Mouse (Mus musculus) MEL (cell line): Measurements from ENCODE around the gene Tgif1. TPM values are rescaled to one million over a fixed set of nuclear protein-coding genes. Genes with fewer than 3 reads are reported as not detected.

Experiments
- DNase-seq: peaks from one replicate; pipeline ENCODE4 v3.0.0; 2011; ENCODE audit warnings: low read depth, low spot score
- H3K27ac ChIP-seq: 2 replicates; pipeline ENCODE4 v1.5.1; 2012; ENCODE audit warnings: low read depth, mild to moderate bottlenecking, control low read depth, low read length, moderate library complexity; ENCODE audit not compliant: control insufficient read depth
- H3K27me3 ChIP-seq, 2 experiments: fragments of 150-350 bp in 1 of 2; sonication (generic) in 1 of 2; 2 replicates each; pipeline ENCODE4 v1.6.1; 2012; ENCODE audit warnings: low read length in 2 of 2, mild to moderate bottlenecking in 2 of 2, improper control_type of control experiment in 1 of 2, moderate library complexity in 1 of 2; ENCODE audit not compliant: insufficient read depth in 2 of 2, control insufficient read depth in 1 of 2
- H3K36me3 ChIP-seq, 2 experiments: 2 replicates each; pipeline ENCODE4 v1.6.1; 2012 to 2014; ENCODE audit warnings: low read length in 2 of 2, improper control_type of control experiment in 1 of 2, inconsistent platforms in 1 of 2, mild to moderate bottlenecking in 1 of 2; ENCODE audit not compliant: insufficient read depth in 2 of 2, control insufficient read depth in 1 of 2
- H3K4me1 ChIP-seq, 2 experiments: fragments of 150-350 bp in 1 of 2; sonication (generic) in 1 of 2; 2 replicates each; pipeline ENCODE4 v1.6.1; 2012; ENCODE audit warnings: low read length in 2 of 2, improper control_type of control experiment in 1 of 2, mild to moderate bottlenecking in 1 of 2; ENCODE audit not compliant: insufficient read depth in 2 of 2, control insufficient read depth in 1 of 2
- H3K4me3 ChIP-seq, 2 experiments: fragments of 150-350 bp in 1 of 2; sonication (generic) in 1 of 2; 2 replicates each; pipeline ENCODE4 v1.5.1; 2012; ENCODE audit warnings: low read depth in 2 of 2, low read length in 2 of 2, mild to moderate bottlenecking in 2 of 2, moderate library complexity in 2 of 2, control low read depth in 1 of 2, improper control_type of control experiment in 1 of 2; ENCODE audit not compliant: control insufficient read depth in 1 of 2, insufficient read depth in 1 of 2
- H3K79me2 ChIP-seq: 2 replicates; pipeline ENCODE4 v1.6.1; 2012; ENCODE audit warnings: mild to moderate bottlenecking, low read length, moderate library complexity; ENCODE audit not compliant: control insufficient read depth, poor library complexity, insufficient read depth
- H3K9ac ChIP-seq: 2 replicates; pipeline ENCODE4 v1.6.1; 2012; ENCODE audit warnings: low read depth, mild to moderate bottlenecking, control low read depth, low read length, moderate library complexity; ENCODE audit not compliant: control insufficient read depth, poor library complexity, severe bottlenecking
- H3K9me3 ChIP-seq: fragments of 150-350 bp; sonication (generic); replicated peaks from 2 replicates; pipeline ENCODE4 v1.6.1; 2012; ENCODE audit warnings: mild to moderate bottlenecking, low read length, improper control_type of control experiment, moderate library complexity; ENCODE audit not compliant: insufficient read depth
- BHLHE40 ChIP-seq: IDR thresholded peaks from 2 replicates; pipeline ENCODE4 v1.6.1; 2012; ENCODE audit warnings: low read depth, mild to moderate bottlenecking, inconsistent platforms, low read length, improper control_type of control experiment, borderline replicate concordance
- CHD1 ChIP-seq: IDR thresholded peaks from 2 replicates; pipeline ENCODE4 v1.6.1; 2012; ENCODE audit warnings: low read depth, mild to moderate bottlenecking, inconsistent platforms, low read length, improper control_type of control experiment
- CHD2 ChIP-seq: IDR thresholded peaks from 2 replicates; pipeline ENCODE4 v1.6.1; 2011; ENCODE audit warnings: low read length, improper control_type of control experiment
- CTCF ChIP-seq, 3 experiments: IDR thresholded peaks in 2 of 3; conservative IDR thresholded peaks in 1 of 3; 2 replicates each; pipeline ENCODE4 v1.5.1; 2011 to 2012; ENCODE audit warnings: low read length in 3 of 3, low read depth in 2 of 3, mild to moderate bottlenecking in 2 of 3, improper control_type of control experiment in 1 of 3, inconsistent platforms in 1 of 3, mixed read lengths in 1 of 3, moderate library complexity in 1 of 3; ENCODE audit not compliant: control insufficient read depth in 1 of 3, insufficient read depth in 1 of 3, poor library complexity in 1 of 3, severe bottlenecking in 1 of 3
- E2F4 ChIP-seq: IDR thresholded peaks from 2 replicates; pipeline ENCODE4 v1.6.1; 2011; ENCODE audit warnings: low read depth, low read length, improper control_type of control experiment, borderline replicate concordance
- ELF1 ChIP-seq: IDR thresholded peaks from 2 replicates; pipeline ENCODE4 v1.6.1; 2014; ENCODE audit warnings: low read depth, mild to moderate bottlenecking, inconsistent platforms, low read length, improper control_type of control experiment, moderate library complexity
- EP300 ChIP-seq, 2 experiments: IDR thresholded peaks; 2 replicates each; pipeline ENCODE4 v1.6.1; 2011; ENCODE audit warnings: improper control_type of control experiment in 2 of 2, low read length in 2 of 2, low read depth in 1 of 2, mild to moderate bottlenecking in 1 of 2
- ETS1 ChIP-seq: IDR thresholded peaks from 2 replicates; pipeline ENCODE4 v1.6.1; 2012; ENCODE audit warnings: low read depth, mild to moderate bottlenecking, inconsistent platforms, low read length, improper control_type of control experiment, moderate library complexity
- GABPA ChIP-seq: IDR thresholded peaks from 2 replicates; pipeline ENCODE4 v1.6.1; 2012; ENCODE audit warnings: low read depth, mild to moderate bottlenecking, inconsistent platforms, low read length, improper control_type of control experiment, moderate library complexity
- GATA1 ChIP-seq: IDR thresholded peaks from 2 replicates; pipeline ENCODE4 v1.6.1; 2011; ENCODE audit warnings: low read depth, low read length, improper control_type of control experiment
- HCFC1 ChIP-seq: IDR thresholded peaks from 2 replicates; pipeline ENCODE4 v1.6.1; 2012; ENCODE audit warnings: low read depth, mild to moderate bottlenecking, inconsistent platforms, low read length, improper control_type of control experiment, moderate library complexity
- KAT2A ChIP-seq: conservative IDR thresholded peaks from 2 replicates; pipeline ENCODE4 v1.6.1; 2012; ENCODE audit warnings: low read depth, low read length, improper control_type of control experiment, inconsistent platforms
- MAX ChIP-seq: IDR thresholded peaks from 2 replicates; pipeline ENCODE4 v1.6.1; 2011; ENCODE audit warnings: low read length, improper control_type of control experiment
- MAZ ChIP-seq: IDR thresholded peaks from 2 replicates; pipeline ENCODE4 v1.6.1; 2012; ENCODE audit warnings: low read depth, mild to moderate bottlenecking, inconsistent platforms, low read length, improper control_type of control experiment
- MXI1 ChIP-seq: IDR thresholded peaks from 2 replicates; pipeline ENCODE4 v1.6.1; 2011; ENCODE audit warnings: mild to moderate bottlenecking, low read depth, low read length, improper control_type of control experiment
- MYB ChIP-seq: IDR thresholded peaks from 2 replicates; pipeline ENCODE4 v1.6.1; 2011; ENCODE audit warnings: mild to moderate bottlenecking, low read depth, low read length, improper control_type of control experiment
- MYC ChIP-seq: IDR thresholded peaks from 2 replicates; pipeline ENCODE4 v1.6.1; 2011; ENCODE audit warnings: low read depth, mild to moderate bottlenecking, low read length, improper control_type of control experiment, moderate library complexity
- NELFE ChIP-seq: IDR thresholded peaks from 2 replicates; pipeline ENCODE4 v1.6.1; 2011; ENCODE audit warnings: low read depth, low read length, improper control_type of control experiment
- NRF1 ChIP-seq: IDR thresholded peaks from 2 replicates; pipeline ENCODE4 v1.6.1; 2014; ENCODE audit warnings: low read depth, mild to moderate bottlenecking, inconsistent platforms, low read length, improper control_type of control experiment, moderate library complexity; ENCODE audit not compliant: poor library complexity, insufficient read depth, severe bottlenecking
- POLR2A ChIP-seq, 2 experiments: IDR thresholded peaks; 2 replicates each; pipeline ENCODE4 v1.6.1; 2011 to 2012; ENCODE audit warnings: low read length in 2 of 2, mild to moderate bottlenecking in 2 of 2, control low read depth in 1 of 2, improper control_type of control experiment in 1 of 2, low read depth in 1 of 2, moderate library complexity in 1 of 2; ENCODE audit not compliant: control insufficient read depth in 1 of 2, insufficient read depth in 1 of 2, poor library complexity in 1 of 2
- POLR2AphosphoS2 ChIP-seq: IDR thresholded peaks from 2 replicates; pipeline ENCODE4 v1.6.1; 2011; ENCODE audit warnings: low read length, improper control_type of control experiment
- POLR2AphosphoS5 ChIP-seq: IDR thresholded peaks from 2 replicates; pipeline ENCODE4 v1.6.1; 2012; ENCODE audit warnings: low read depth, borderline replicate concordance, mild to moderate bottlenecking, inconsistent platforms, low read length, moderate library complexity, mixed read lengths
- RCOR1 ChIP-seq: IDR thresholded peaks from 2 replicates; pipeline ENCODE4 v1.6.1; 2012; ENCODE audit warnings: low read depth, mild to moderate bottlenecking, inconsistent platforms, low read length, improper control_type of control experiment
- SIN3A ChIP-seq: IDR thresholded peaks from 2 replicates; pipeline ENCODE4 v1.6.1; 2012; ENCODE audit warnings: low read length, improper control_type of control experiment, inconsistent platforms
- TAL1 ChIP-seq: IDR thresholded peaks from 2 replicates; pipeline ENCODE4 v1.6.1; 2012; ENCODE audit warnings: mild to moderate bottlenecking, inconsistent platforms, low read length, moderate library complexity, mixed read lengths
- TBP ChIP-seq: IDR thresholded peaks from 2 replicates; pipeline ENCODE4 v1.8.0; 2011; ENCODE audit warnings: low read depth, low read length, improper control_type of control experiment
- TCF12 ChIP-seq: IDR thresholded peaks from 2 replicates; pipeline ENCODE4 v1.6.1; 2014; ENCODE audit warnings: low read depth, mild to moderate bottlenecking, inconsistent platforms, low read length, improper control_type of control experiment, moderate library complexity
- USF1 ChIP-seq: IDR thresholded peaks from 2 replicates; pipeline ENCODE4 v1.6.1; 2014; ENCODE audit warnings: low read depth, mild to moderate bottlenecking, inconsistent platforms, low read length, improper control_type of control experiment, moderate library complexity
- ZKSCAN1 ChIP-seq: IDR thresholded peaks from 2 replicates; pipeline ENCODE4 v1.6.1; 2012; ENCODE audit warnings: low read depth, mild to moderate bottlenecking, inconsistent platforms, low read length, improper control_type of control experiment, moderate library complexity
- ZNF384 ChIP-seq: IDR thresholded peaks from 2 replicates; pipeline ENCODE4 v1.6.1; 2012; ENCODE audit warnings: low read depth, mild to moderate bottlenecking, inconsistent platforms, low read length, improper control_type of control experiment
- polyA plus RNA-seq, 2 experiments: library from polyadenylated mRNA; stranded (reverse) in 1 of 2; unstranded in 1 of 2; fragments of >175 nt in 1 of 2; fragments of >200 nt in 1 of 2; gene quantifications; 2 replicates each; pipeline versions ENCODE4 v1.2.1 to v1.2.4; 2012; ENCODE audit warnings: low replicate concordance in 2 of 2, low read depth in 1 of 2; ENCODE audit not compliant: insufficient read length in 2 of 2, insufficient read depth in 1 of 2, missing spikeins in 1 of 2
- total RNA-seq: library from RNA; depleted of rRNA; stranded (reverse); fragments of 300-350 nt; gene quantifications from 2 replicates; pipeline ENCODE4 v1.2.3, GENCODE M21; 2012; rRNA removed

The Tgif1 gene
- total RNA-seq: 9.1 and 10.9 TPM in 2 replicates
- polyA plus RNA-seq: 10 to 100 TPM in 1 of 2 experiments, not detected in 1; 29.5 TPM

DNA sequence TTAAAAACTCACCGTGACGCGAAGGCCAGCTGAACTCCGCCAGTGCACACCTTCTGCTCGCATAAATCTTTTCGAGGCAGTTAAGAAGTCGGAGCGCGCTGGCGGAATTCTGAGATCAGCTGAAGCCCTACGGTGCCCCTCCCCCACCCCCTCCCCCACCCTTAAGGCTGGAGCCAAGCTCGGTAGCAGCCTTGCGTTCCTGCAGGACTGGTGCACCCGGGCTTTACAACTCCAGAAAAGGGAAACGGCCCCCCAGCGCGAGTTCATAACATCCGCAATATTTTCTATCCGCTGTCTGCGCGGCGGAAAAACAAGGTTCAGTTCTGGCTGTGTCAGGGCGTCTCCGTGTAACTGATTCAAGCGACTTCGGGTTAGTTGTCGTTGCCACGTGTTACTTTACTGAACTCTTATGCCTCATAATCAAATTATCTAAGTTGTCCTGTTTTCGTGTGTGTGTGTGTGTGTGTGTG lies at the start of gene Tgif1:
Gene Tgif1, minus strand, starts transcription at position 111 of the 470 bp plus-strand sequence.
- Histone ChIP-seq H3K9me3 (no peaks in the 10 kb centered on the region), H3K4me3 (peak within 1 kb of the TSS; percentile 79 to 99), H3K36me3 (peaks cover 0 to 9% of the 10 kb centered on the region in 2 experiments), H3K27me3 (no peaks in the 10 kb centered on the region), H3K27ac (peak within 1 kb of the TSS; percentile 98), H3K79me2 (peaks cover 44% of the 10 kb centered on the region), H3K4me1 (peaks cover 2 to 5% of the 10 kb centered on the region in 2 experiments; a peak in 3 of 4 replicates), H3K9ac (peak within 1 kb of the TSS; percentile 77)
- TF ChIP-seq TCF12 (no peak; the same call in 1 of the 2 replicates), POLR2AphosphoS5 (no peak), GATA1 (no peak), MYC (peak; percentile 90), MAX (peak; percentile 92), ZNF384 (no peak), MAZ (peak; percentile 69; the same call in 1 of the 2 replicates), E2F4 (no peak), MYB (no peak), ELF1 (no peak), GABPA (no peak), ETS1 (peak; percentile 76), BHLHE40 (no peak), POLR2A (IDR thresholded peaks at IDR 0.05; ENCODE audit: control insufficient read depth in 1 of 2, insufficient read depth in 1 of 2, low read depth in 1 of 2, low read length in 2 of 2, poor library complexity in 1 of 2) (peak in 1 of 2 experiments; percentile 55; a peak in 2 of 4 replicates), CTCF (IDR thresholded peaks at IDR 0.05 in 2 of 3, conservative IDR thresholded peaks at IDR 0.05 in 1 of 3; ENCODE audit: control insufficient read depth in 1 of 3, insufficient read depth in 1 of 3, low read depth in 2 of 3, low read length in 3 of 3, poor library complexity in 1 of 3, severe bottlenecking in 1 of 3) (no peak), NRF1 (no peak), EP300 (IDR thresholded peaks at IDR 0.05; ENCODE audit: low read depth in 1 of 2, low read length in 2 of 2) (no peak; a peak in 2 of 4 replicates), NELFE (no peak), CHD1 (0 out of 2 replicates have a peak, but pooled peaks have one; percentile 55), POLR2AphosphoS2 (no peak), KAT2A (no peak), MXI1 (peak; percentile 94), CHD2 (peak; percentile 56; the same call in 1 of the 2 replicates), TAL1 (no peak), RCOR1 (no peak), USF1 (peak; percentile 38; the same call in 1 of the 2 replicates), ZKSCAN1 (no peak), HCFC1 (peak; percentile 57; the same call in 1 of the 2 replicates), SIN3A (peak; percentile 89), TBP (peak; percentile 51; the same call in 1 of the 2 replicates)
- DNase-seq: peak; percentile 90
